Mouse (Mus musculus): Measurements from ENCODE around the gene Cpxm1.

GRCm38 (mm10) chr2:130353411-130353810, 44.0 kb downstream of the Cpxm1 start:
- TF ChIP-seq CTCF (IDR thresholded peaks at IDR 0.05; ENCODE audit: borderline replicate concordance, insufficient read depth, low read depth, low read length) (no peak), POLR2A (IDR thresholded peaks at IDR 0.05; ENCODE audit: borderline replicate concordance, insufficient read depth, low read length) (no peak)
